Mouse (Mus musculus): Measurements from ENCODE around the gene Tll1. TPM values are rescaled to one million over a fixed set of nuclear protein-coding genes. Genes with fewer than 3 reads are reported as not detected.
A peak's percentile ranks its signal among the peaks of the same experiment; 100 is the strongest.

The Tll1 gene
- polyA plus RNA-seq (2016; fragmentation: Nextera tagmentation; extraction: Ambion mirVana), result 2.7 and 2.8 TPM in 2 replicates

DNA sequence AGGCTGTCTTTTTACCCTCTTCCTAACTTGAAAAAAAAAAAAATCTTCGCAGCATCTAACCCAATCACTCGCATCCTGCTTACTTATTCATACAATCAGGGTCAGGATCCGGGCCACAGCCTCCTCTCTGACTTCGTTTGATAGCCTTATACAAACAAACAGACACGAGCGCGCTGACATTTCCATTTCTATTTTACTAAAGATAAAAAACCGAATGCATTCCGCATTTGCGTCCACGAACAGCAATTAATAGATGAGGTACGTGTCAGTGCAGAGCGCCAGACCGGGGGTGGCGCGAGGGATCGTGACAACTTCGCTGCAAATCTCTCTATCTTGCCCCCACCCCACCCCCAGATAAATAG is at the start of gene Tll1:
Tll1 (minus strand) TSS at position 248 of the 362 bp plus-strand sequence.
- H3K4me1 ChIP-seq (replicated peaks), result peaks cover 23% of the 10 kb centered on the region
- H3K4me3 ChIP-seq (replicated peaks), result peak within 1 kb of the TSS; percentile 63
- no peaks in the 10 kb centered on the region for H3K36me3 ChIP-seq
- H3K9me3 ChIP-seq, result no peaks in the 10 kb centered on the region
- peak within 1 kb of the TSS; percentile 45; the same call in 1 of the 2 replicates for H3K27ac ChIP-seq
- peak within 1 kb of the TSS; percentile 70 for H3K9ac ChIP-seq (replicated peaks)
- H3K4me2 ChIP-seq, result peak within 1 kb of the TSS; percentile 96
- peaks cover 26% of the 10 kb centered on the region for H3K27me3 ChIP-seq
- under 1% methylated on average over 18 of the region's 18 CpGs for WGBS
- ATAC-seq (ENCODE audit: insufficient number of reproducible peaks, insufficient read depth, low FRiP score, low TSS enrichment, low read depth), result no peak

DNA sequence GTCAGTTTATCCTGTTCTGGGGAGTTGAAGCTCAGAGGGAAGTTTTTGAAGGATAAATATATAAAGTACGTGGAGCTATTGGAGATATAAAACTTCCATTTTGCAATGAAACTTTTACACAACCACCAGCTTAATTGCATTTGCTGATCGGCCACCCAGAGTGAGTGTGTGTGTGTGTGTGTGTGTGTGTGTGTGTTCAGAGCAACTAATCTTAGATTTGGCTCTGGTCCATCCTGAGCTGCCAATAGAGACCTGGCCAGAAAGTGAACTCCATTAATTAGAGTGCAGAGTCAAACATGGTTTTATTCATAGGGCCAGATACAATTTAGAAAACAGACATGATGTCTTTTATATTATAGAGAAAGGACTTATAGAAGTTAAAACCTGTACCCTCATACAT is 32.6 kb upstream of the Tll1 start:
- ATAC-seq (ENCODE audit: insufficient number of reproducible peaks, insufficient read depth, low FRiP score, low TSS enrichment, low read depth), result no peak
- 67% methylated on average over 2 of the region's 2 CpGs for WGBS
- Histone ChIP-seq H3K9me3 (no peaks in the 10 kb centered on the region), H3K4me3 (replicated peaks) (no peak overlapping the region), H3K4me1 (replicated peaks) (no peaks in the 10 kb centered on the region), H3K27ac (no peak overlapping the region), H3K4me2 (no peak overlapping the region), H3K9ac (replicated peaks) (no peak overlapping the region), H3K27me3 (no peaks in the 10 kb centered on the region), H3K36me3 (no peaks in the 10 kb centered on the region)

DNA sequence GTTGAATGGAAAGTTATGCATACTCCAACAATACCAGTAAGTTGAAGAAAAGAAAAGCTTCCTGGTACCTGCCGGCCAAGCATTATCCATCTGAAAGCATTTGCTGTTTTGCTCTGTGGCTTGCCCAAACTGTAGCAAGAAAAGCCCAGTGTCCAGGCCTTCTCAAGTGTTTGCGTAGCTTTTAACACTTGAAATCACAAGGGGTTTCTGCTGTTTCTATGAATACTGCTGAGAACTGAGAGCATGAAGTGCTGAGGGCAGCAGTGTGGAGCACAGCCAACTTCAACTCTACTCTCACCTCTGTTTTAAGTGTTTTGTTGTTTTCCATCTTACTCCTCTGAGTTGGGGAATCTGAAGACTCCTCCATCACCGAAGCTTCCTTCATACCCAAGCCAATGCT is 15.5 kb upstream of the Tll1 start:
- Histone ChIP-seq H3K27me3 (no peaks in the 10 kb centered on the region), H3K36me3 (no peaks in the 10 kb centered on the region), H3K4me3 (replicated peaks) (no peak overlapping the region), H3K9me3 (no peaks in the 10 kb centered on the region), H3K27ac (no peak overlapping the region), H3K4me2 (no peak overlapping the region), H3K9ac (replicated peaks) (no peak overlapping the region), H3K4me1 (replicated peaks) (0 out of 2 replicates have a peak, but pooled peaks cover 3% of the 10 kb centered on the region)
- WGBS, result 82% methylated on average over 3 of the region's 3 CpGs
- no peak for ATAC-seq (ENCODE audit: insufficient number of reproducible peaks, insufficient read depth, low FRiP score, low TSS enrichment, low read depth)

DNA sequence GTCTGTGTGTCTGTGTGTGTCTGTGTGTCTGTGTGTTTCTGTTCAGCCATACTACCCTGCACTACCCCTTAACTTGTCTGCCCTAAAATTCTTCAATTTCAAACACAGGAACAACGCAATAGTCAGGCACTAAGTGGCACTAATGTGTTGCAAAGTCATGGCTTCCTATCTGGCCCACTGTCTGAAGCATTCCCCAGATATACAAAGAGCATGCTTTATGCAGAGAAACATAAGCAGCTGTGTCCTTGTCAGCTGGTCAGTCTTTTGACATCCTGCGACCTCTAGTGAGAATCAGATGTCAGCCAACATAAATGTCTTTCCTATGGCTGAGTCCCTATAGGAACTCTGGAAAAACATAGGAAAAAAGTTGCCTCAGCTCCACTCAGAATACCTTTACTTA is 11.6 kb upstream of the Tll1 start:
- Histone ChIP-seq H3K36me3 (no peaks in the 10 kb centered on the region), H3K4me2 (no peak overlapping the region), H3K9ac (replicated peaks) (no peak overlapping the region), H3K27me3 (no peaks in the 10 kb centered on the region), H3K4me3 (replicated peaks) (no peak overlapping the region), H3K27ac (no peak overlapping the region), H3K4me1 (replicated peaks) (peaks cover 11% of the 10 kb centered on the region; the same call in 1 of the 2 replicates), H3K9me3 (no peaks in the 10 kb centered on the region)
- 39% methylated on average over 2 of the region's 2 CpGs for WGBS
- no peak for ATAC-seq (ENCODE audit: insufficient number of reproducible peaks, insufficient read depth, low FRiP score, low TSS enrichment, low read depth)

DNA sequence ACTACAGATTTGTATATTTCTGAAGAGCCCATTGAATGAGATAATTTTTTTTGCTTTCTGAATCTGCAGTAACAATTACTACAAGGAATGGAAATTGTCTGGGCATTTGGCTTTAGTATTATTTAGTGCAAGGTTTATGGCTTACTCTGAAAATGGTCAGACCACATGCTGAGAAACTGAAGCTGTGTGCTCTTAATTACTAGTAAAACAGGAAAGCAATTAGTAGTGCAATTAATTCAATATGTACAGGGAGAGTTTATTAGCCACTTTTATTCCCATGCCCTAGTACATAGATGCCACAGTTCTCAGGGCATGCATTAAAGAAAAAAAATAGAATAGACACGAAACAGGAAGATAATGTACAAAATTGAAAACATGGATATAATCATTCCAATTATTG is 10.2 kb upstream of the Tll1 start:
- H3K27me3 ChIP-seq, result no peaks in the 10 kb centered on the region
- H3K9me3 ChIP-seq, result peaks cover 8% of the 10 kb centered on the region; the same call in 1 of the 2 replicates
- H3K27ac ChIP-seq, result no peak overlapping the region
- WGBS, result 27% methylated on average over 1 of the region's 1 CpGs
- no peak overlapping the region for H3K4me3 ChIP-seq (replicated peaks)
- no peaks in the 10 kb centered on the region for H3K36me3 ChIP-seq
- ATAC-seq (ENCODE audit: insufficient number of reproducible peaks, insufficient read depth, low FRiP score, low TSS enrichment, low read depth), result no peak
- H3K4me1 ChIP-seq (replicated peaks), result peaks cover 11% of the 10 kb centered on the region; the same call in 1 of the 2 replicates
- no peak overlapping the region for H3K9ac ChIP-seq (replicated peaks)
- H3K4me2 ChIP-seq, result no peak overlapping the region

DNA sequence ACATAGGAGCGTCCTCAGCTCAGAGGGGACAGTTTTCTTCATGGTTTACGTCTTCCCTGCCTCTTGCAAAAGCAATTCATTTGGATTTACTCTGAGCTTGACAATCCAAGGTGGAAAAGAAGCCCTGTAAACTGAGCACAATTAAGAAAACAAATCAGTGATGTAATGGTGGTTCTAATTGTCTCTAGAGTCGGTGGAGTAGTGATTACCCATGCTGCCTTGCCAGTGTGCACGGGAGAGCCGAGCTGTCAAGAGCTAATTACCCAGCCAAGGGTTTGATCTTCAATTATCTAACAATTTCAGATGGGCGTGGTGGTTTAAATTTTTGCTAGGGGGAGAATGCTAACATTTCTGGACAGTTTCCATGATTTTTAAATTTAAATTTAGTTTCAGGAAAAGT is 9.3 kb upstream of the Tll1 start:
- no peak overlapping the region for H3K4me3 ChIP-seq (replicated peaks)
- H3K9me3 ChIP-seq, result peaks cover 8% of the 10 kb centered on the region; the same call in 1 of the 2 replicates
- WGBS, result 12% methylated on average over 6 of the region's 6 CpGs
- H3K4me1 ChIP-seq (replicated peaks), result peaks cover 11% of the 10 kb centered on the region; the same call in 1 of the 2 replicates
- no peaks in the 10 kb centered on the region for H3K27me3 ChIP-seq
- H3K4me2 ChIP-seq, result peak overlapping the region; percentile 26; the same call in 1 of the 2 replicates
- H3K27ac ChIP-seq, result no peak overlapping the region
- no peaks in the 10 kb centered on the region for H3K36me3 ChIP-seq
- H3K9ac ChIP-seq (replicated peaks), result no peak overlapping the region
- ATAC-seq (ENCODE audit: insufficient number of reproducible peaks, insufficient read depth, low FRiP score, low TSS enrichment, low read depth), result no peak

DNA sequence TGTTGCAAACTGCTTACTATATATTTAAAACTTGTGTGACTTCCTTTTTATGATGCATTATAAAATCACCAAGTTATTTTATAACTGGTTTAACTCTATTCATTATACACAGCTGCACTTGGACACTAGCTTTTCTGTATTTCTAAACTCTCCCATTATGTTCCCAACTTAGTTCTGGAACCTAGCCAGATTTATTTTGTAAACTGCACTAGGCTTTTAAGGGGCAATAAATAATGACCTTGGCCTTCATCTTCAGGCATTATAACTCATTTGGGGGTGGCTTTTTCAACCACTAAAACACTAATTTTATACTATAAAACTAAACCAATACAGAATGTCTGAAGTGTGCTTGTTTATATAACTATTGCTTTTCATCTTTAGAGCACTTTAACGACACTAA is 8.8 kb upstream of the Tll1 start:
- no peak overlapping the region for H3K9ac ChIP-seq (replicated peaks)
- 0 out of 2 replicates have a peak overlapping the region, but pooled peaks have one; percentile 26 for H3K4me2 ChIP-seq
- 10% methylated on average over 1 of the region's 1 CpGs for WGBS
- ATAC-seq (ENCODE audit: insufficient number of reproducible peaks, insufficient read depth, low FRiP score, low TSS enrichment, low read depth), result no peak; the same call in 1 of the 2 replicates
- H3K4me3 ChIP-seq (replicated peaks), result no peak overlapping the region
- no peaks in the 10 kb centered on the region for H3K36me3 ChIP-seq
- H3K27me3 ChIP-seq, result no peaks in the 10 kb centered on the region
- H3K27ac ChIP-seq, result no peak overlapping the region
- H3K4me1 ChIP-seq (replicated peaks), result peaks cover 12% of the 10 kb centered on the region; the same call in 1 of the 2 replicates
- H3K9me3 ChIP-seq, result peaks cover 8% of the 10 kb centered on the region; the same call in 1 of the 2 replicates

DNA sequence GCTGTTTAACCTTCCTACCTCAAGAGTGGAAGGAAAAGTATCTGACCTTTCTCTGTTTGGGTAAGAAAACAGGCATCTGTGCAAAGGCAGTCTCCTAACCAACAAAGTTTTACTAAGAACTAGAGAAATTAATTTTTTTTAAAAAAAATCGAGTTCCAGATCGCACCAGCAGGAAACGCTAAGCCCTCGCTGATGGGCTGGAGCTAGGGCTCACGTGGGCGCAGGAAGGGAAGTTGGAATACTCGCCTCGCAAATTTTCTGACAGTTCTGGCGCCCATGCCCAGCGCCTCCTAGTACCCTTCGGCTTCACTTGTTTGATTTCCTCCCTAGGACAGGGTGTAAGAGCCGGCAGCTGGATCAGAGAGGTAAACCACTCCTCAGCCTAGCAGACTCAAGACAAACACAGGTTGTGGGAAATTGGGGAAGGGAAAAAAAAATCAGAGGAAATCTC is 365 bp upstream of the Tll1 start:
- Histone ChIP-seq H3K27ac (no peak overlapping the region), H3K9ac (replicated peaks) (no peak overlapping the region), H3K27me3 (peaks cover 24% of the 10 kb centered on the region), H3K4me3 (replicated peaks) (peak overlapping the region; percentile 63), H3K4me2 (peak overlapping the region; percentile 96), H3K36me3 (no peaks in the 10 kb centered on the region), H3K9me3 (no peaks in the 10 kb centered on the region), H3K4me1 (replicated peaks) (peaks cover 23% of the 10 kb centered on the region)
- WGBS, result under 1% methylated on average over 12 of the region's 12 CpGs
- ATAC-seq (ENCODE audit: insufficient number of reproducible peaks, insufficient read depth, low FRiP score, low TSS enrichment, low read depth), result peak; percentile 21; the same call in 1 of the 2 replicates

DNA sequence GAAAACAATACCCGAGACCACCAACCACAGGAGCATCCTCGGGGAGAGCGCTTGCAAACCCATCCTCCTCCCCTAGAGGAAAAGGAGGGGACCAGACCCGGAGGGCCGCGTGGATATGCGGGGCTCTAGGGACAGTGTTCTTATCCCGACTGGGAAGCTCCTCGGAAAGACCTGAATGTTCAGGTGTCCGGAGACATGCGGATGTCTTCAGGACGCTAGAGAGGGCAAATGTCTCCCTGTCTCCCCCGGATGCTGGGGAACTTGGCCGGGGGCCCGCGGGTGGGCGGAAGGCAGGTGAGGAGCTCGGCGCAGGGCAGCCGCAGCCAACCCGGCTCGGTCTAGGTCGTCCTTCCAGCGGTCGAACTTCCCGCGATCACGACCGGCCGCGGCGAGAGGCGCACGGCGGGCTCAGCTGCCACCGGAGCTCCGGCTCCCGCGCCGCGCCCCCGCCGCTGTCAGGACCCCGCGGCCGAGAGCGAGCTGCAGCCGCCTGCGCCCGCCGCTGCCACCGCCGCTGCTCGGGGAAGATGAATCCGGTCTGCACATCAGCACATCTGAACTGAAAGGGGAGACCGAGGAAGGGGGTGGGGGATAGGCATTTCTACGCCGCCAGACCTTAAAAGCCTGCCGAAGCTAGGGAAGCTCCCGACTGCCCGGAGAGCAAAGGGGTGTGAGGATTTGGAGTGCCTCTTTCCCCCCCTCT is 599 bp downstream of the Tll1 start:
- Histone ChIP-seq H3K9ac (replicated peaks) (peak overlapping the region; percentile 70), H3K36me3 (no peaks in the 10 kb centered on the region), H3K4me3 (replicated peaks) (peak overlapping the region; percentile 63), H3K27ac (peak overlapping the region; percentile 45; the same call in 1 of the 2 replicates), H3K4me1 (replicated peaks) (peaks cover 23% of the 10 kb centered on the region), H3K9me3 (no peaks in the 10 kb centered on the region), H3K4me2 (peak overlapping the region; percentile 96), H3K27me3 (peaks cover 26% of the 10 kb centered on the region)
- WGBS, result 0% methylated on average over 60 of the region's 61 CpGs
- peak; percentile 45; the same call in 1 of the 2 replicates for ATAC-seq (ENCODE audit: insufficient number of reproducible peaks, insufficient read depth, low FRiP score, low TSS enrichment, low read depth)

DNA sequence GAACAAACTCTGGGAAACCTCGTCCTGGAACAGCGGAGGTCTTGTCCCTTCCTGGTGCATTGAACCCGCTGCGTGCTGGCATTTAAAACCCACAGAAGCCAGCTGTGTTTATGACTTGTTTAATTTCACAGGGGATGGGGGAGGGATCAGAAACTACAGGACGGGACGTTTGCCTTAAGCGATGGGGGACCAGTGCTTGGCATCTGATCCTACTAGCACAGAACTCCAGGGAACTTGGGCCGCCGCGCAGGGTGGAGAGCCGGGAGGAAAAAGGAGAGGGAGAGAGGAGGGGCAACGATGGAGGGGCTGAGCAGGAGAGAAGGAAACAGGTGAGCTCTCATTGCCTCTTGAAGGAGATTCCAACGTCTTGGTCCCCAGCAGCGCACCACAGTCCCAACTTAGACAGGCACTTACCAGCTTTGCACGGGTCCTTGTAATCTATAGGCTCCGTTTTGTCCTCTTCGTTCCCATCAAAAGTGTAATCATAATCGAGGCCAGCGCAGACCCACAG is 1.2 kb downstream of the Tll1 start:
- Histone ChIP-seq H3K4me2 (peak overlapping the region; percentile 96), H3K27ac (peak overlapping the region; percentile 45; the same call in 1 of the 2 replicates), H3K4me1 (replicated peaks) (peaks cover 22% of the 10 kb centered on the region), H3K27me3 (peaks cover 26% of the 10 kb centered on the region), H3K36me3 (no peaks in the 10 kb centered on the region), H3K9me3 (no peaks in the 10 kb centered on the region), H3K4me3 (replicated peaks) (peak overlapping the region; percentile 63), H3K9ac (replicated peaks) (peak overlapping the region; percentile 70)
- ATAC-seq (ENCODE audit: insufficient number of reproducible peaks, insufficient read depth, low FRiP score, low TSS enrichment, low read depth), result peak; percentile 32; the same call in 1 of the 2 replicates
- under 1% methylated on average over 19 of the region's 19 CpGs for WGBS

DNA sequence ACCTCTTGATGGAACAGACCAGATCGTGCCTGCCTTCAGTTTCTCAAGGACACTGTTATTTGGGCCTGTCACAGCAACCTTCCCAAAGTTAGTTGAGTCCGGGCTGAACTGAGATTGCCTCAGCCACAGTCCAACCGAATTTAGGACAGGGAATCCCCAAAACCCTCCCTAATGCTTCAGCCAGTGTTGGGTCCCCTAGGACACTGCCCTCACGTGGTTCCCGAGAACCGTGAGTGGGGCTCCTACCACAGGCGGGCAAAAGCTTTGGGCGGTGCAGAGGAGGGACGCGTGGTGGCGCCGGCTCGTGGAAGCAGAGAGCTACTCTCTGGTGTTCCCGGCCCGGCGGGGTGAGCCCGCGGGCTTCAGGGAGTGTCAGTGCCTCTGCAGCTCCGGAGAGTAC is 1.9 kb downstream of the Tll1 start:
- Histone ChIP-seq H3K9ac (replicated peaks) (peak overlapping the region; percentile 40; the same call in 1 of the 2 replicates), H3K27me3 (peaks cover 26% of the 10 kb centered on the region), H3K27ac (no peak overlapping the region), H3K4me1 (replicated peaks) (peaks cover 21% of the 10 kb centered on the region), H3K4me2 (peak overlapping the region; percentile 96), H3K36me3 (no peaks in the 10 kb centered on the region), H3K9me3 (no peaks in the 10 kb centered on the region), H3K4me3 (replicated peaks) (peak overlapping the region; percentile 63)
- ATAC-seq (ENCODE audit: insufficient number of reproducible peaks, insufficient read depth, low FRiP score, low TSS enrichment, low read depth), result peak; percentile 38; the same call in 1 of the 2 replicates
- 2% methylated on average over 19 of the region's 19 CpGs for WGBS
